Mouse (Mus musculus) stomach, postnatal 0 days (tissue): ENCODE results near the gene Plk5.

Source experiments
- CTCF ChIP-seq: IDR thresholded peaks from 2 replicates; pipeline ENCODE4 v1.5.1; 2016; ENCODE audit warnings: antibody characterized with exemption, low read depth, mild to moderate bottlenecking, moderate library complexity
- EP300 ChIP-seq: optimal IDR thresholded peaks from 2 replicates; pipeline ENCODE3; 2016; ENCODE audit warnings: antibody characterized with exemption

DNA sequence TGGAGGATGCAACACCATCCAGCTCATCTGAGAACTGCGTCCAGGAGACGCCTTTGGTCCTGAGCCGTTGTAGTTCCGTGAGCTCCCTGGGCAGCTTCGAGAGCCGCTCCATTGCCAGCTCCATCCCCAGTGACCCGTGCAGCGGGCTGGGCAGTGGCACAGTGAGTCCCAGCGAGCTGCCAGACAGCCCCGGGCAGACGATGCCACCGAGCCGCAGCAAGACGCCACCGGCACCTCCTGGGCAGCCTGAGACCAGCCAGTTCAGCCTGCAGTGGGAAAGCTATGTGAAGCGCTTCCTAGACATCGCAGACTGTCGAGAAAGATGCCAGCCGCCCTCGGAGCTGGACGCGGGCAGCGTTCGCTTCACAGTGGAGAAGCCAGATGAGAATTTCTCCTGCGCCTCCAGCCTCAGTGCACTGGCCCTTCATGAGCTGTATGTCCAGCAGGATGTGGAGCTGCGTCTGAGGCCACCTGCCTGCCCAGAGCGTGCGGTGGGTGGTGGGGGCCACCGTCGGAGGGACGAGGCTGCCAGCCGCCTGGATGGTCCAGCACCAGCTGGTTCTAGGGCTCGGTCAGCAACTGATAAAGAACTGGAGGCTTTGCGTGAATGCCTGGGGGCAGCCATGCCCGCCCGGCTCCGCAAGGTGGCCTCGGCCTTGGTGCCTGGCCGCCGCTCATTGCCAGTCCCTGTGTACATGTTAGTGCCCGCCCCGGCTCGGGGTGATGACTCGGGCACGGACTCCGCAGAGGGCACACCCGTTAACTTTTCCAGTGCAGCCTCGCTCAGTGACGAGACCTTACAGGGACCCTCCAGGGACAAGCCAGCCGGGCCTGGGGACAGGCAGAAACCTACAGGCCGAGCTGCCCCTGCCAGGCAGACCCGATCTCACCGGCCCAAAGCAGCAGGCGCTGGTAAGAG is 43.4 kb upstream of the Plk5 start:
- no peak for TF ChIP-seq CTCF
- TF ChIP-seq EP300: no peak
